Mouse (Mus musculus): ENCODE measurements around the gene Gpatch2l.

Gene Gpatch2l

DNA sequence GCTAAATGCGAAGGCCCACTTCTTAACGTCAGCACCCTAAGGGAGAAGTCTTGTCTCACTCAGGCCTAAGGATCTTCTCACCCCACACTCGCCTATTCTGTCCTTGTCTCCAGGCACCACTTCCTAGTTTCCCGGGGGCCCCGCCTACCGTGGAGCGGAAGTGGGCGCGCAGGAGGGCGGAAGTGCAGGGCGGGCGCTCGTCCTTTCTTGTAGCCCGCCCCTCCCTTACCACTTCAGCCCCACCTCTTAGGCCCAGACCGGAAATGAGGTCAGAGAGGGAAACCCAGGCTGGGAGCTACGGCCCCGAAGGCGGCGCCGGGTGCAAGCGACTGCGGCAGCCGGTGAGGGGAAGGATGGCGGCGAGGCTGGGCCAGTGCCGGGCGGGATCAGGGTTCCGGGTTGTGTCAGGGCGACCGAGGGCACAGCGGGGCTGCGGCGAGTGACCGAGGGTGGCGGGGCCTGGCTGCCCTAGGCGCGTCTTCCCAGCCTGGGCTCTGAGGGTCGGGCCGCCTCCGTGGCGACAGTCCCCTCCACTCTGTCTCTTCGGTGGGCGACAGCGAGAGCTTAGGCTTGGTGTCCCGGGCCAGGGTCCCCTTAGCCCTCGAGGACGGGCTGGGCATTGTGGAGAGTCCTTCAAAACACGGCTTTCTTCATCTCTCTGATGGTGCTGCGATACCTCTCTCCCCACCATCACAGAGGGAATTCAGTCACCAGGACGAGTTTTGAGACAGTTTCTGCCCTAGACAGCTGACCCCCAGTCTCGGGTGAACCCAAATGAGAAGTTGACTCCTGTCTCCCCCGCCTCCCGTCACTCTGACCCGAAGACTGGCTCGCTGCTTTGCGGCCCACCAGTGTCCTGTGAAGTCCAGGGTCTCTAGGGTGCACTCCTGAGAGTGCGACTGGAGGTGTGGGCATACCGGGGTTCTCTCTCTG is at the start of gene Gpatch2l:
Gene Gpatch2l (plus strand): TSS at position 255 of the 933 bp plus-strand sequence.
- DNase-seq (ENCODE audit: low spot score), result peak; percentile 95

DNA sequence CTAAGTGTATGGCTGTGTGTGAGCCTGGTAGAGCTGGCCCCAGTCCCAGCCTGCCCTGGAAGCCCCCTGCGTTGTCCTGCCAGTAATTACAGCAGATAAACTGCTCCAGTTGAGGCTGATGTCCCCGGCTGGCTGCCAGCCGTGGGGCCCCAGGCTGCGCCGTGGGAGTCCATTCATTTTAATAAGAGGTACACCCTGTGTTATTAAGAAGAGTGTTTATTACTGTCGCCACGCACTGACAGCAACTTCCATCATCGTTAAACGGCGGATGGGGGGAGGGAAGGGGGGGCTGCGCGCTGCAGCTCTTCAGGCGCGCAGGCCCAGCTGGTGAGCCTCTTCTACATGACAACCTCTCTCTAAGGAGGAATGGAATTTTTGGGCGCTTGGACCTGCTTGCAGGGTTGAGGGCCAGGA is 49.6 kb upstream of the Gpatch2l start:
- DNase-seq (ENCODE audit: low spot score), result no peak

DNA sequence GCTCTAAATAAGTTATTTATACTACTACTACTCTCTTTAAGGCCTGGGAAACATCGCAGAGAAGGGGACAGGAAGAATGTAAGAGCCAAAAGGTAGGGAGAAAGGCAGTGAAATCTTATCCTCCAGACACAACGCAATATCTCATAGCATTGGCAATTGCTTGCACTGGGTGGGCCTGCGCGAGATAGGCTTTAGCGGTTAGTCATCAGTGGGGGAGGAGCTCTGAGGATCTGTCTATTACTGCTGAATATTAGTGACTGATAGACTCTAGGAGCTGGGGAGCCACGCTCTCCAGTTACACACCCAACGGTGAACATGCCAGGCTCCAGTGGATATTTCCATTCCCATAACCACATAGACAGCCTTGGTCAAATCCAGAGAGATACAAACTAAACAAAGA is 44.7 kb upstream of the Gpatch2l start:
- no peak for DNase-seq (ENCODE audit: low spot score)

DNA sequence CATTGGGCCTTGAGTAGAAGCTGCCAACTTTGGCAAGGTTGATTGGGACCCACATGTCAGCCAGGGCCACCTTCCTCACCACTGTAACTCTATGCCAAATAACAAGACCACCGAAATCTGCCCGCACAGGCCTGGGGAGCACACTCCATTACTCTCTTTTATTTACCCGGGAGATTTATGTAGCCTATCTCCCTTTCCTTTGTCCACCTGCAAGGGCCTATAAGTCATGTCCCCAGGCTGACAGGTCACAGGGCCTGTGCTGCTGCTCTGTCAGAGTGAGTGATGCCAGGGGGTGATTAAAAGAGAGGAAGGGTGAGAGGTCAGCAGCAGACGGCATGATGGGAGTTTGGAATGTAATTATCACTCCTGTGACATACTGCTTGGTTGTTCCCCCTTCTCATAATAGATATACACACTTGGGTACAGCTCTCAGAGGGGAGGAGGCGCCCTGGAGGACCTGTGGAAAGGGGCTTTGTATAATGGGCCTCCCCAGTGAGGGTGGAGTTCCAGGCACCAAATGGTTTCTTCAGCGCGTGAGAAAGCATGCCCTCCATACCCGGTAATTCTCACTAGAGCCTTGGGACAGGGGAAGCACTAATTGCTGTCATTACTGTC is 38.1 kb upstream of the Gpatch2l start:
- DNase-seq (ENCODE audit: low spot score), result no peak

GRCm38 (mm10) chr12:86211099-86211520 is 30.5 kb upstream of the Gpatch2l start:
- DNase-seq (ENCODE audit: low spot score), result no peak

- peak; percentile 31 for DNase-seq (ENCODE audit: low spot score)
Measured at GRCm38 (mm10) chr12:86212693-86213470, 28.8 kb upstream of the Gpatch2l start.

DNA sequence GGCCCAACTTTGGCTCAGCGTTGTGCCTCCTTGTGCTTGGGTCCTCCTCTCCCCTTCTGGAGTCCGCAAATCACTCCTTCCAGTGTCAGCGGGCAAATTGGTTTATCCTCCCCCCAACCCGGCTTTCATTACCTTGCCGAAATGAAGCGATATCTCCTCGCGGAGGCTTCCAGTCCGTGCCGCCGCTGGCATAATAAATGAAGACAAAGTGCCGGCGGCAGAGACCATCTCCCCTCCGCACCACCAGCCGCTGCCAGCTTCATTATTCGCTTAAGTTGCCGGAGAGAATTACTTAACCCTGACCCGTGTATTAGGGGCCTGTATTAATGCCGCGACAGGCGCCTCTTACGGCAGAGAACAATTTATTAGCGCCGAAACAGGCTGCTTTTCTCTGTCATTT is 27.5 kb upstream of the Gpatch2l start:
- DNase-seq (ENCODE audit: low spot score), result no peak

- no peak for DNase-seq (ENCODE audit: low spot score)
Measured at GRCm38 (mm10) chr12:86216687-86217421, 24.8 kb upstream of the Gpatch2l start.

- peak; percentile 9 for DNase-seq (ENCODE audit: low spot score)
Measured at GRCm38 (mm10) chr12:86220200-86221021, 21.2 kb upstream of the Gpatch2l start.

- DNase-seq (ENCODE audit: low spot score), result no peak
Measured at GRCm38 (mm10) chr12:86221074-86221703, 20.5 kb upstream of the Gpatch2l start.

- no peak for DNase-seq (ENCODE audit: low spot score)
Measured at GRCm38 (mm10) chr12:86234295-86234694, 7.4 kb upstream of the Gpatch2l start.

- no peak for DNase-seq (ENCODE audit: low spot score)
Measured at GRCm38 (mm10) chr12:86238736-86239135, 2.9 kb upstream of the Gpatch2l start.

DNA sequence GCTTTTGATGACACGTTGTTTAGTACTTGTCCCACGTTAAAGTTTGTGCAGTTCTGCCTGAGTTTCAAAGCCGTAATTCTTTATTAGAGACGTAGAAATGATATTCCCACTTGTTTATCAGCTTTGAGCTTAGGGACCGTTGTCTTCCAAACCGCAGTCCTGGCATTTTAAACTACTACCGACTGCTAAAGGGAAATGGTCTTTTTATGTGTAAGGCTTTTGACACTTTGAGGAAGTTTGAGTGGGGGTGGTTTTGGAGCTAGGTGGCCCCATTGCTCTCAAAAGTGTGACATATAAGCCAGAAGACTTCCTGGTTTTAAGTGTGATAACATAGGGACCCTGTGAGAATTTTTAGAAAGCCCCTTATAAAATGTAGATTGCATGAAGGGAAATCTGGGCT is 905 bp downstream of the Gpatch2l start:
- DNase-seq (ENCODE audit: low spot score), result no peak

- no peak for DNase-seq (ENCODE audit: low spot score)
Measured at GRCm38 (mm10) chr12:86243936-86244335, 2.3 kb downstream of the Gpatch2l start.

GRCm38 (mm10) chr12:86250183-86250582 is 8.5 kb downstream of the Gpatch2l start:
- DNase-seq (ENCODE audit: low spot score), result no peak

GRCm38 (mm10) chr12:86254910-86255309 is 13.3 kb downstream of the Gpatch2l start:
- no peak for DNase-seq (ENCODE audit: low spot score)

DNA sequence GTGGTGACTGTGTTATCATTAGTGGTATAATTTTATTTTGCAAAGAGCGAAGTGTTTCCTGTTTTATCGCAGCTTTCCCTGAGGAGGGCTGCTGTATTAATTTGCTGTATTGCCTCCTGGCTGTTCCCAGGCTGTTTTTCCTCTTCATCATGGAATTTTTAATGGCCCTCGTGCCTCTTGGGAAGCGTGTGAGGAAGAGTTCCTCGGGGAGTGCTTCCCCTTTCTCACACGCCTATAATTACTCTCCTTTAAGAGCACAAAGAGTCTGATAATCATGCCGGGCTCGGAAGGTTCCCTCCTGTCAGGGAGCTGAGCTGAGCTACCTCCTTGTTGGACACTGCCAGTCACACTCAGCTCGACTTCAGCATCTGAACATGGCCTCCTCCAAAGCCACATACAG is 30.0 kb downstream of the Gpatch2l start:
- no peak for DNase-seq (ENCODE audit: low spot score)

DNA sequence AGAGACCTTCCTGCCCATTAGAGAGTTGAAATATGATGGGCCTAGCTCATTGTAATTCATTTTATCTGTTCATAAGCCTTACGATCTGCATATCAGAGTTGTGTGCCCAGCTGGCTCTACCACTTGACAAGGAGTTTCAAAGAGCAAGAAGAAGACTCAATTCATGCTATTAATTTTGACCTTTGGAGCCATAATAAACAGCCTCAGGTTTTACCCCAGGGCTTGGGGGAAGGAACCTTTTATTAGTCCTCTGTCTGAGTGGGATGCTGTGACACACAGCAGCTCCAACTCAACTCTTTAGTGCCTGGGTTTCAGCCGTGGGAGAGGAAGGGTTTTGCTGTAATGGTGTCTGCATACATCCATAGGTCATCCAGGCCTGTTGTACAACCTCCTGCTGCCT is 32.6 kb downstream of the Gpatch2l start:
- DNase-seq (ENCODE audit: low spot score), result no peak

DNA sequence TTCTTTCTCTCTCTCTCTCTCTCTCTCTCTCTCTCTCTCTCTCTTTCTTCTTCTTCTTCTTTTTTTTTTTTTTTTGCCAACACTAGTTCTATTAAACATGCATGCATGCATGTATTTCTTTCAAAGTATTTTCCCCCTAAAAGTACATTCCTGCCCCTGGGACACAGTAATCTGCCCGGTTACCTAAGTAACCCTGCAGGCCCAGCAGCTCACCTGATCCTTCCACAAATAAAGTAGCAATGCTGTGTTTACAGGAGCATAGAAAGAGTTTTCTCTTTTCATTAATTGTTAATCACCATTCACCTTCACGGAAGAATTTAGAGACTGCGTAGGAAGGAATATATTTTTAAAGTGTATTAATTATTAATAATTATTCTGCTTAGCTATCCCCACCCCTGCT is 34.1 kb downstream of the Gpatch2l start:
- no peak for DNase-seq (ENCODE audit: low spot score)

DNA sequence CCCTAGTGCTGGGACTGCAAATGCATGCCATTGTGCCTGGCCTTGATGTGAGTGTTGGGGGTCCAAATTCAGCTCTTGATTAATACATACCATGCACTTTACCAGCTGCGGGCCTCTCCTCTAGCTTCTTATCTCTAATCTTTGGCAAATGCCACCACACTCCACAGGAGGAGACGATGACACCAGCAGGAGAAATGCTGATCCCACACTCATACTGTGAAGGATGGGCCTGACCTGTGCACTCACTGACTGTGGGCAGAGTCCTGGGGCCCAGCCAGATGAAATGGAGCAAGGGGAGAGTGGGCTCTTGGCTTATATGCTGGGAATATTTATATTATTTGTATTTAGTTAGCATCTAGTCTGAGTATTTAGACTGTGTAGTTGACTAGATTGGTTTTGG is 34.8 kb downstream of the Gpatch2l start:
- DNase-seq (ENCODE audit: low spot score), result no peak
